Mouse (Mus musculus) thymus, adult 2 months (tissue): Measurements from ENCODE around the gene Vmn1r197. TPM values are rescaled to one million over a fixed set of nuclear protein-coding genes. Genes with fewer than 3 reads are reported as not detected.
"Not testable (repeated sequence)": the region's sequence is repeated elsewhere in the genome, so short reads cannot be mapped to it uniquely, and the experiment has no call there.

Experiments used
- DNase-seq: peaks from one replicate; pipeline ENCODE4 v3.0.0; 2021
- H3K27ac ChIP-seq: fragments of 200-500 bp; 2 replicates; pipeline ENCODE4 v1.5.1; 2012; ENCODE audit warnings: low read length, control low read depth; ENCODE audit not compliant: control insufficient read depth, insufficient read depth
- H3K27me3 ChIP-seq: fragments of 200-500 bp; 2 replicates; pipeline ENCODE4 v1.6.1; 2012; ENCODE audit warnings: mild to moderate bottlenecking, low read length, moderate library complexity, mixed read lengths; ENCODE audit not compliant: control insufficient read depth, insufficient read depth
- H3K36me3 ChIP-seq: fragments of 200-500 bp; 2 replicates; pipeline ENCODE4 v1.6.1; 2012; ENCODE audit warnings: mild to moderate bottlenecking, low read length, moderate library complexity; ENCODE audit not compliant: control insufficient read depth, insufficient read depth
- H3K4me1 ChIP-seq: fragments of 200-500 bp; replicated peaks from 2 replicates; pipeline ENCODE4 v1.6.1; 2012; ENCODE audit warnings: low read length; ENCODE audit not compliant: control insufficient read depth, insufficient read depth
- H3K4me3 ChIP-seq: fragments of 200-500 bp; 2 replicates; pipeline ENCODE4 v1.5.1; 2012; ENCODE audit warnings: mild to moderate bottlenecking, low read length, control low read depth, moderate library complexity; ENCODE audit not compliant: control insufficient read depth, insufficient read depth
- CTCF ChIP-seq: fragments of 200-500 bp; IDR thresholded peaks from 2 replicates; pipeline ENCODE4 v1.5.1; 2012; ENCODE audit warnings: mild to moderate bottlenecking, control low read depth, low read length, moderate library complexity, borderline replicate concordance; ENCODE audit not compliant: control insufficient read depth, poor library complexity, insufficient read depth; ENCODE audit errors: extremely low read depth
- POLR2A ChIP-seq: fragments of 200-500 bp; IDR thresholded peaks from 2 replicates; pipeline ENCODE4 v1.6.1; 2012; ENCODE audit warnings: mild to moderate bottlenecking, low read length, control low read depth, moderate library complexity; ENCODE audit not compliant: control insufficient read depth, poor library complexity, insufficient read depth; ENCODE audit errors: extremely low read depth
- WGBS: fragments of 180-500 bp; shearing (Covaris S2); methylation state at CpG from one replicate; pipeline ENCODE4 v1.1.7; 2018; 5-methylcytosine and 5-hydroxymethylcytosine counted together
- polyA plus RNA-seq: library from polyadenylated mRNA; depleted of rRNA; stranded (reverse); fragments of >200 nt; gene quantifications from 2 replicates; pipeline ENCODE4 v1.2.3, GENCODE M21; 2012; rRNA removed

Vmn1r197 gene
- polyA plus RNA-seq: not detected in 2 replicates

- H3K27ac ChIP-seq: no peak within 1 kb of the TSS
- H3K4me3 ChIP-seq: no peak within 1 kb of the TSS
- TF ChIP-seq CTCF: no peak
- TF ChIP-seq POLR2A: no peak
- no peak for DNase-seq
- H3K4me1 ChIP-seq: no peaks in the 10 kb centered on the region
- H3K36me3 ChIP-seq: no peaks in the 10 kb centered on the region
- no peaks in the 10 kb centered on the region for H3K27me3 ChIP-seq
Observed at GRCm38 (mm10) chr13:22324289-22324688, at the start of gene Vmn1r197. Gene Vmn1r197, plus strand, starts transcription at chr13:22324589.

GRCm38 (mm10) chr13:22284578-22284977 is 39.8 kb upstream of the Vmn1r197 start:
- 75% methylated on average over 2 of the region's 2 CpGs for WGBS
- H3K27me3 ChIP-seq: no peaks in the 10 kb centered on the region
- H3K36me3 ChIP-seq: no peaks in the 10 kb centered on the region
- H3K4me1 ChIP-seq: no peaks in the 10 kb centered on the region
- H3K27ac ChIP-seq: no peak overlapping the region
- no peak overlapping the region for H3K4me3 ChIP-seq
- TF ChIP-seq CTCF (no peak), POLR2A (no peak)
- DNase-seq: no peak

- no peaks in the 10 kb centered on the region for H3K27me3 ChIP-seq
- H3K4me1 ChIP-seq: no peaks in the 10 kb centered on the region
- no peak within 1 kb of the TSS for H3K27ac ChIP-seq
- no peaks in the 10 kb centered on the region for H3K36me3 ChIP-seq
- WGBS: 85% methylated on average over 2 of the region's 2 CpGs
- no peak for DNase-seq
- no peak for TF ChIP-seq CTCF
- no peak within 1 kb of the TSS for H3K4me3 ChIP-seq
Observed at GRCm38 (mm10) chr13:22289620-22290019, 34.8 kb upstream of the Vmn1r197 start, which contains the start of gene Vmn1r196. Gene Vmn1r196, plus strand, starts transcription at chr13:22289920.

- not testable (repeated sequence) for DNase-seq
Observed at GRCm38 (mm10) chr13:22308075-22308474, 16.3 kb upstream of the Vmn1r197 start.

GRCm38 (mm10) chr13:22315361-22315760 is 9.0 kb upstream of the Vmn1r197 start:
- H3K4me1 ChIP-seq: no peaks in the 10 kb centered on the region
- H3K4me3 ChIP-seq: no peak overlapping the region
- no peaks in the 10 kb centered on the region for H3K27me3 ChIP-seq
- TF ChIP-seq CTCF: no peak
- no peak for TF ChIP-seq POLR2A
- H3K27ac ChIP-seq: no peak overlapping the region
- no peaks in the 10 kb centered on the region for H3K36me3 ChIP-seq
- no peak for DNase-seq
- 86% methylated on average over 2 of the region's 2 CpGs for WGBS

More at GRCm38 (mm10) chr13:22308075-22308474, 16.3 kb upstream of the Vmn1r197 start:
- not testable (repeated sequence) for H3K27me3 ChIP-seq, H3K27ac ChIP-seq, H3K36me3 ChIP-seq, H3K4me1 ChIP-seq, H3K4me3 ChIP-seq
- WGBS: 91% methylated on average over 5 of the region's 5 CpGs

GRCm38 (mm10) chr13:22317366-22317765 is 7.0 kb upstream of the Vmn1r197 start:
- 80% methylated on average over 2 of the region's 2 CpGs for WGBS
- Histone ChIP-seq H3K27ac (no peak overlapping the region), H3K27me3 (no peaks in the 10 kb centered on the region), H3K36me3 (no peaks in the 10 kb centered on the region), H3K4me3 (no peak overlapping the region), H3K4me1 (no peaks in the 10 kb centered on the region)
- TF ChIP-seq POLR2A: no peak
- no peak for TF ChIP-seq CTCF
- no peak for DNase-seq

GRCm38 (mm10) chr13:22320091-22320490 is 4.3 kb upstream of the Vmn1r197 start:
- TF ChIP-seq CTCF (no peak), POLR2A (no peak)
- Histone ChIP-seq H3K4me3 (no peak overlapping the region), H3K27ac (no peak overlapping the region), H3K27me3 (no peaks in the 10 kb centered on the region), H3K4me1 (no peaks in the 10 kb centered on the region), H3K36me3 (no peaks in the 10 kb centered on the region)
- DNase-seq: no peak
